ENCODE assay signal across 8 mouse cellular contexts in genomic region chr5:121849478-121850349, GRCm38 (mm10). TPM values are rescaled to one million over a fixed set of nuclear protein-coding genes. Genes with fewer than 3 reads are reported as not detected.
DNase-seq lines count a peak whose midpoint lies in the region; ATAC-seq and TF ChIP-seq lines count a peak whose summit lies in the region.

No protein-coding gene starts in this region.

- H3K9me3 ChIP-seq in lung, embryonic 15.5 days: no peaks in the 10 kb centered on the region
- no peaks in the 10 kb centered on the region for H3K9me3 ChIP-seq in forebrain, embryonic 12.5 days
- no peaks in the 10 kb centered on the region for H3K9me3 ChIP-seq in kidney, postnatal 0 days (replicated peaks; ENCODE audit: low read length)

- H3K9ac ChIP-seq in lung, embryonic 15.5 days: peak overlapping the region; percentile 71
- H3K9ac ChIP-seq in forebrain, embryonic 12.5 days: peak overlapping the region; percentile 80
- peak overlapping the region; percentile 78 for H3K9ac ChIP-seq in kidney, postnatal 0 days (ENCODE audit: low read depth, low read length)

- no peak for DNase-seq in lung, postnatal 14 days
- DNase-seq in kidney, postnatal 0 days (ENCODE audit: low spot score): no peak
- DNase-seq in naive thymus-derived CD4-positive, alpha-beta T cell, adult 2 months (ENCODE audit: low read depth): peak; percentile 20
- DNase-seq in urinary bladder, postnatal 10 days (ENCODE audit: low spot score): no peak
- no peak for DNase-seq in ovary, adult 18-20 months (ENCODE audit: low spot score)
- DNase-seq in frontal cortex, postnatal 10 days (ENCODE audit: low spot score in 2 of 2): no peak

- H3K4me1 ChIP-seq in lung, embryonic 15.5 days: peaks cover 35% of the 10 kb centered on the region
- peaks cover 44% of the 10 kb centered on the region for H3K4me1 ChIP-seq in forebrain, embryonic 12.5 days
- peaks cover 10% of the 10 kb centered on the region for H3K4me1 ChIP-seq in kidney, postnatal 0 days (replicated peaks; ENCODE audit: insufficient read depth, low read length)

- H3K36me3 ChIP-seq in lung, embryonic 15.5 days: peaks cover 22% of the 10 kb centered on the region
- H3K36me3 ChIP-seq in forebrain, embryonic 12.5 days (replicated peaks): peaks cover 38% of the 10 kb centered on the region
- H3K36me3 ChIP-seq in kidney, postnatal 0 days (ENCODE audit: insufficient read depth, low read length): peaks cover 18% of the 10 kb centered on the region

- no peak overlapping the region for H3K27ac ChIP-seq in lung, embryonic 15.5 days
- no peak overlapping the region for H3K27ac ChIP-seq in forebrain, embryonic 12.5 days
- H3K27ac ChIP-seq in kidney, postnatal 0 days: peak overlapping the region; percentile 71; the same call in 1 of the 2 replicates

- no peaks in the 10 kb centered on the region for H3K27me3 ChIP-seq in lung, embryonic 15.5 days
- H3K27me3 ChIP-seq in forebrain, embryonic 12.5 days: peaks cover 18% of the 10 kb centered on the region
- H3K27me3 ChIP-seq in kidney, postnatal 0 days (ENCODE audit: insufficient read depth, low read length): no peaks in the 10 kb centered on the region

- WGBS in lung, embryonic 15.5 days: 28% methylated on average over 20 of the region's 20 CpGs
- 44% methylated on average over 20 of the region's 20 CpGs for WGBS in forebrain, embryonic 12.5 days
- WGBS in kidney, postnatal 0 days: 37% methylated on average over 20 of the region's 20 CpGs

- no peak for ATAC-seq in lung, embryonic 15.5 days (ENCODE audit: borderline replicate concordance, extremely low read depth, low FRiP score, low TSS enrichment)
- no peak for ATAC-seq in forebrain, embryonic 12.5 days (ENCODE audit: low FRiP score)
- 0 out of 2 replicates have a peak, but pooled peaks have one; percentile 15 for ATAC-seq in kidney, postnatal 0 days (replicated peaks; ENCODE audit: low FRiP score, low read depth)

- H3K4me2 ChIP-seq in lung, embryonic 15.5 days: peak overlapping the region; percentile 90
- peak overlapping the region; percentile 69 for H3K4me2 ChIP-seq in forebrain, embryonic 12.5 days
- peak overlapping the region; percentile 65 for H3K4me2 ChIP-seq in kidney, postnatal 0 days (ENCODE audit: low read length)

- TF ChIP-seq CTCF in kidney, postnatal 0 days (IDR thresholded peaks at IDR 0.05; ENCODE audit: low read depth): peak; percentile 7; the same call in 1 of the 2 replicates

- peak overlapping the region; percentile 92 for H3K4me3 ChIP-seq in lung, embryonic 15.5 days
- H3K4me3 ChIP-seq in forebrain, embryonic 12.5 days (replicated peaks): peak overlapping the region; percentile 92
- peak overlapping the region; percentile 93 for H3K4me3 ChIP-seq in kidney, postnatal 0 days (replicated peaks; ENCODE audit: low read depth, low read length)

RNA-seq across cellular contexts. Expression of gene Pheta1, which starts 0.9 kb away (rescaled TPM):
- 27.2 and 27.5 TPM in 2 replicates for polyA plus RNA-seq in lung, embryonic 15.5 days (2015; fragmentation: Nextera tagmentation; extraction: Ambion mirVana)
- polyA plus RNA-seq in forebrain, embryonic 12.5 days (2016; fragmentation: Nextera tagmentation; extraction: Ambion mirVana): 44.6 and 48.1 TPM in 2 replicates
- 25.7 and 26.7 TPM in 2 replicates for polyA plus RNA-seq in kidney, postnatal 0 days (2015; fragmentation: Nextera tagmentation; extraction: Ambion mirVana)

RNA-seq across cellular contexts. Expression of gene Sh2b3, which starts 12.3 kb away (rescaled TPM):
- 20.5 and 21.2 TPM in 2 replicates for polyA plus RNA-seq in lung, embryonic 15.5 days (2015; fragmentation: Nextera tagmentation; extraction: Ambion mirVana)
- 7.1 and 7.4 TPM in 2 replicates for polyA plus RNA-seq in forebrain, embryonic 12.5 days (2016; fragmentation: Nextera tagmentation; extraction: Ambion mirVana)
- 19.4 and 21.0 TPM in 2 replicates for polyA plus RNA-seq in kidney, postnatal 0 days (2015; fragmentation: Nextera tagmentation; extraction: Ambion mirVana)
